Mouse (Mus musculus) midbrain, embryonic 16.5 days (tissue): ENCODE measurements around the gene Snapc2. TPM values are rescaled to one million over a fixed set of nuclear protein-coding genes. Genes with fewer than 3 reads are reported as not detected.
A peak's percentile ranks its signal among the peaks of the same experiment; 100 is the strongest.

ENCODE experiments used
- ATAC-seq: fragments of 200-750 bp; cut with Nextera tagmentation; 2 replicates; pipeline ENCODE4 v1.8.0; 2017; ENCODE audit warnings: moderate TSS enrichment
- H3K27ac ChIP-seq: fragments of 300-500 bp; sonication (generic); 2 replicates; pipeline ENCODE4 v1.5.1; 2014; ENCODE audit warnings: mild to moderate bottlenecking, low read length, mixed read lengths
- H3K27me3 ChIP-seq: fragments of 300-500 bp; sonication (generic); 2 replicates; pipeline ENCODE4 v1.6.1; 2014; ENCODE audit warnings: low read depth, low read length, mixed read lengths; ENCODE audit not compliant: control insufficient read depth, insufficient read depth
- H3K36me3 ChIP-seq: fragments of 300-500 bp; sonication (generic); 2 replicates; pipeline ENCODE4 v1.6.1; 2014; ENCODE audit warnings: mild to moderate bottlenecking, low read length, moderate library complexity, mixed read lengths; ENCODE audit not compliant: control insufficient read depth, insufficient read depth
- H3K4me1 ChIP-seq: fragments of 300-500 bp; sonication (generic); 2 replicates; pipeline ENCODE4 v1.6.1; 2014; ENCODE audit warnings: mild to moderate bottlenecking, low read length, mixed read lengths; ENCODE audit not compliant: control insufficient read depth, insufficient read depth
- H3K4me2 ChIP-seq: fragments of 300-500 bp; sonication (generic); 2 replicates; pipeline ENCODE4 v1.6.1; 2014; ENCODE audit warnings: mild to moderate bottlenecking, low read length, mixed read lengths
- H3K4me3 ChIP-seq: fragments of 300-500 bp; sonication (generic); 2 replicates; pipeline ENCODE4 v1.5.1; 2014; ENCODE audit warnings: low read depth, mild to moderate bottlenecking, low read length, moderate library complexity, mixed read lengths
- H3K9ac ChIP-seq: fragments of 300-500 bp; sonication (generic); 2 replicates; pipeline ENCODE4 v1.6.1; 2014; ENCODE audit warnings: low read depth, low read length, mixed read lengths
- H3K9me3 ChIP-seq: fragments of 300-500 bp; sonication (generic); replicated peaks from 2 replicates; pipeline ENCODE4 v1.6.1; 2014; ENCODE audit warnings: mild to moderate bottlenecking, low read length, mixed read lengths; ENCODE audit not compliant: control insufficient read depth, poor library complexity, severe bottlenecking
- WGBS: fragments of 180-500 bp; shearing (Covaris S2); extraction: QIAGEN DNeasy Blood & Tissue Kit; methylation state at CpG from one replicate; pipeline ENCODE4 v1.1.7; 2014; 5-methylcytosine and 5-hydroxymethylcytosine counted together
- polyA plus RNA-seq: library from polyadenylated mRNA; unstranded; fragments of >200 nt; fragmentation: Nextera tagmentation; extraction: Ambion mirVana; gene quantifications from 2 replicates; pipeline ENCODE4 v1.2.1, GENCODE M21; 2015

Snapc2 gene
- polyA plus RNA-seq, 1 experiment from 2014 or later: 62.9 TPM

GRCm38 (mm10) chr8:4258233-4258632, 5.4 kb downstream of the Snapc2 start:
- Histone ChIP-seq H3K4me2 (peak overlapping the region; percentile 73), H3K4me1 (peaks cover 36% of the 10 kb centered on the region), H3K27ac (peak overlapping the region; percentile 97), H3K36me3 (peaks cover 10% of the 10 kb centered on the region; the same call in 1 of the 2 replicates), H3K9ac (peak overlapping the region; percentile 96), H3K27me3 (no peaks in the 10 kb centered on the region), H3K9me3 (no peaks in the 10 kb centered on the region), H3K4me3 (peak overlapping the region; percentile 87)
- 3% methylated on average over 32 of the region's 35 CpGs for WGBS
- peak; percentile 66 for ATAC-seq

- peaks cover 10% of the 10 kb centered on the region; the same call in 1 of the 2 replicates for H3K36me3 ChIP-seq
- no peaks in the 10 kb centered on the region for H3K27me3 ChIP-seq
- ATAC-seq: peak; percentile 77
- H3K27ac ChIP-seq: peak overlapping the region; percentile 97
- H3K4me3 ChIP-seq: peak overlapping the region; percentile 87
- no peaks in the 10 kb centered on the region for H3K9me3 ChIP-seq
- H3K9ac ChIP-seq: peak overlapping the region; percentile 96
- H3K4me2 ChIP-seq: peak overlapping the region; percentile 73
- peaks cover 34% of the 10 kb centered on the region for H3K4me1 ChIP-seq
- WGBS: 0% methylated on average over 32 of the region's 32 CpGs
Observed at GRCm38 (mm10) chr8:4258678-4259077, 5.8 kb downstream of the Snapc2 start.

GRCm38 (mm10) chr8:4259125-4259804, 6.4 kb downstream of the Snapc2 start, which contains the start of gene Ctxn1:
Ctxn1 (minus strand) TSS chr8:4259274.
- peak; percentile 88 for ATAC-seq
- no peaks in the 10 kb centered on the region for H3K27me3 ChIP-seq
- peaks cover 10% of the 10 kb centered on the region; the same call in 1 of the 2 replicates for H3K36me3 ChIP-seq
- 6% methylated on average over 26 of the region's 33 CpGs for WGBS
- peak within 1 kb of the TSS; percentile 73 for H3K4me2 ChIP-seq
- H3K4me3 ChIP-seq: peak within 1 kb of the TSS; percentile 87
- peak within 1 kb of the TSS; percentile 97 for H3K27ac ChIP-seq
- no peaks in the 10 kb centered on the region for H3K9me3 ChIP-seq
- peak within 1 kb of the TSS; percentile 96 for H3K9ac ChIP-seq
- peaks cover 28% of the 10 kb centered on the region for H3K4me1 ChIP-seq

GRCm38 (mm10) chr8:4259805-4260170, 6.9 kb downstream of the Snapc2 start:
- H3K27me3 ChIP-seq: no peaks in the 10 kb centered on the region
- no peak for ATAC-seq
- peaks cover 27% of the 10 kb centered on the region for H3K4me1 ChIP-seq
- H3K4me3 ChIP-seq: no peak overlapping the region
- H3K36me3 ChIP-seq: peaks cover 10% of the 10 kb centered on the region; the same call in 1 of the 2 replicates
- H3K4me2 ChIP-seq: peak overlapping the region; percentile 73; the same call in 1 of the 2 replicates
- H3K9me3 ChIP-seq: no peaks in the 10 kb centered on the region
- H3K27ac ChIP-seq: peak overlapping the region; percentile 97
- WGBS: 88% methylated on average over 4 of the region's 4 CpGs
- H3K9ac ChIP-seq: peak overlapping the region; percentile 96

- ATAC-seq: no peak
- H3K36me3 ChIP-seq: peaks cover 19% of the 10 kb centered on the region
- H3K9me3 ChIP-seq: no peaks in the 10 kb centered on the region
- no peak overlapping the region for H3K27ac ChIP-seq
- no peak overlapping the region for H3K4me3 ChIP-seq
- peaks cover 7% of the 10 kb centered on the region; the same call in 1 of the 2 replicates for H3K4me1 ChIP-seq
- H3K27me3 ChIP-seq: no peaks in the 10 kb centered on the region
- H3K4me2 ChIP-seq: no peak overlapping the region
- WGBS: 91% methylated on average over 8 of the region's 8 CpGs
- H3K9ac ChIP-seq: no peak overlapping the region
Observed at GRCm38 (mm10) chr8:4263105-4263791, 10.4 kb downstream of the Snapc2 start.

- WGBS: 96% methylated on average over 15 of the region's 15 CpGs
- ATAC-seq: peak; percentile 23; the same call in 1 of the 2 replicates
- H3K9ac ChIP-seq: no peak overlapping the region
- H3K27ac ChIP-seq: no peak overlapping the region
- H3K27me3 ChIP-seq: no peaks in the 10 kb centered on the region
- no peaks in the 10 kb centered on the region for H3K9me3 ChIP-seq
- no peak overlapping the region for H3K4me2 ChIP-seq
- peaks cover 25% of the 10 kb centered on the region for H3K36me3 ChIP-seq
- no peaks in the 10 kb centered on the region for H3K4me1 ChIP-seq
- H3K4me3 ChIP-seq: no peak overlapping the region
Observed at GRCm38 (mm10) chr8:4265160-4265914, 12.5 kb downstream of the Snapc2 start.

- Histone ChIP-seq H3K27ac (no peak overlapping the region), H3K4me2 (no peak overlapping the region), H3K9ac (no peak overlapping the region), H3K27me3 (no peaks in the 10 kb centered on the region), H3K4me3 (no peak overlapping the region), H3K9me3 (no peaks in the 10 kb centered on the region), H3K36me3 (peaks cover 31% of the 10 kb centered on the region), H3K4me1 (no peaks in the 10 kb centered on the region)
- WGBS: 73% methylated on average over 15 of the region's 15 CpGs
- no peak for ATAC-seq
Observed at GRCm38 (mm10) chr8:4267627-4268026, 14.7 kb downstream of the Snapc2 start.

GRCm38 (mm10) chr8:4269609-4270008, 16.7 kb downstream of the Snapc2 start:
- 88% methylated on average over 6 of the region's 6 CpGs for WGBS
- Histone ChIP-seq H3K36me3 (peaks cover 41% of the 10 kb centered on the region), H3K27me3 (no peaks in the 10 kb centered on the region), H3K9ac (no peak overlapping the region), H3K27ac (no peak overlapping the region), H3K4me3 (no peak overlapping the region), H3K9me3 (no peaks in the 10 kb centered on the region), H3K4me2 (no peak overlapping the region), H3K4me1 (peaks cover 2% of the 10 kb centered on the region; the same call in 1 of the 2 replicates)
- ATAC-seq: no peak
